Mouse (Mus musculus): ENCODE measurements at regions not wholly inside any gene's neighbourhood (a gene's known extent, or its start where the extent isn't known, plus 50 kb on each side); places are given as distances from the start of the nearest gene placed in this dataset.

DNA sequence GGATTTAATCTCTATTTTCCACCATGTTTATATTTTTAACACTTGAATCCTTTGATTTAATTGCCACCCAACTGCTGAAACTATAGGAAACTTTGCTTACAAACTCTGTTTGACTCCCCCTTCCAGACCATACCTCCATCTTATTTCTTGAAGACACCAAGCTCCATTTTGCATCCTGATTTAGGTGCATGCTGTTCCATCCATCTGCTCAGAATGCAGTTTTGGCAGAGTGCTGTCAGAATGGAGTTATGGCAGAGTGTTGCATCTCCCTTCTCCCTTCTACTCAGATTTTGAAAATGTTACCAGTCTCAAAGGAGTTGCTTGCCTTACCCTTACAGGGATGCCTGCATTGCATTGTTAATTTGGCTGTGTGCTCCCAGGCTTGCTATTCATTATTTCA, 79.5 kb upstream of the Fam83b start:
- H3K79me2 ChIP-seq (ENCODE audit: control insufficient read depth, insufficient read depth): no peaks in the 10 kb centered on the region
- no peak overlapping the region for H3K4me3 ChIP-seq (ENCODE audit: insufficient read depth, poor library complexity, severe bottlenecking)
- H3K79me3 ChIP-seq (ENCODE audit: low read depth): no peaks in the 10 kb centered on the region
- TF ChIP-seq CTCF (IDR thresholded peaks at IDR 0.05; ENCODE audit: control insufficient read depth, insufficient read depth, insufficient read length): no peak
- TF ChIP-seq MYOG (IDR thresholded peaks at IDR 0.05; ENCODE audit: control insufficient read depth, extremely low read depth, insufficient read length): no peak
- TF ChIP-seq CEBPB (IDR thresholded peaks at IDR 0.05; ENCODE audit: low read depth): no peak
- TF ChIP-seq USF1 (IDR thresholded peaks at IDR 0.05; ENCODE audit: low read depth): no peak
- no peak for TF ChIP-seq MYOD1 (IDR thresholded peaks at IDR 0.05; ENCODE audit: control insufficient read depth, insufficient read length, low read depth)
- no peak for TF ChIP-seq MAX (IDR thresholded peaks at IDR 0.05)
- no peak for TF ChIP-seq FOSL1 (IDR thresholded peaks at IDR 0.05; ENCODE audit: insufficient read depth, low read length, poor library complexity, severe bottlenecking)
- no peaks in the 10 kb centered on the region for H3K27me3 ChIP-seq (ENCODE audit: control insufficient read depth, insufficient read depth, insufficient read length)
- H3ac ChIP-seq (ENCODE audit: control insufficient read depth, insufficient read length, low read depth): no peak overlapping the region
- H3K36me3 ChIP-seq (ENCODE audit: control insufficient read depth, insufficient read depth): no peaks in the 10 kb centered on the region
